Mouse (Mus musculus): ENCODE measurements around the gene Slc25a21.

The Slc25a21 gene

GRCm38 (mm10) chr12:57016845-57017244 is 180.4 kb downstream of the Slc25a21 start:
- DNase-seq (ENCODE audit: low read depth, low spot score), result no peak

- no peak for DNase-seq (ENCODE audit: low read depth, low spot score)
These were observed 180.9 kb downstream of the Slc25a21 start for GRCm38 (mm10) chr12:57016324-57016723.

- no peak for DNase-seq (ENCODE audit: low read depth, low spot score)
These were observed 188.3 kb downstream of the Slc25a21 start for GRCm38 (mm10) chr12:57009010-57009409.

GRCm38 (mm10) chr12:56986049-56986448 is 211.2 kb downstream of the Slc25a21 start:
- DNase-seq (ENCODE audit: low read depth, low spot score), result peak; percentile 28

DNA sequence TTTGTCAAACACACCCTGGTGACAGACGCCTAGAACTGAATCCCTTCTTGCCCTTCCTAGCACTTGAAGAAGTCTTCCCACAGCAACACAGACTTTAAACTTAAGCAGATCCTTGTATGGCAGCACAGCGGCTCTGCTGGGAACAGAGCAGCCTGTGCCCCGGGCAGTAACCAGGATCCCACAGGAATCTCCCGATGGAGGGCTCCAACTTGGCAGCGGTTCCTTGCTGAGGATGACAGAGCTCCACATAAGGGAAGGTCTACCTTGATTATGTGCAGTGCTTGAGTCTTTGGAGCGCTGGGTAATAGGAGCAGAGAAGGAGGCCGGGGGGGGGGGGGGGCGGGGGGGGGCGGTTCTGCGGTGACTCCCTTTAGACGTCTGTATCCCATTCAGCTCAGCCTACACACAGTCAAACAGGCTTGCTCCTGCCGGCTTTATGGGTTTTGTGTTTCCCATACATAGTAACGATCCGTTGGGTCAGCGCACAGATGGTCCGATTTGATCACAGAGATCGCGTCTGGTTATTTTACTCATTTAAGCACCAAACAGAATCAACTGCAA is 215.1 kb downstream of the Slc25a21 start:
- no peak for DNase-seq (ENCODE audit: low read depth, low spot score)

DNA sequence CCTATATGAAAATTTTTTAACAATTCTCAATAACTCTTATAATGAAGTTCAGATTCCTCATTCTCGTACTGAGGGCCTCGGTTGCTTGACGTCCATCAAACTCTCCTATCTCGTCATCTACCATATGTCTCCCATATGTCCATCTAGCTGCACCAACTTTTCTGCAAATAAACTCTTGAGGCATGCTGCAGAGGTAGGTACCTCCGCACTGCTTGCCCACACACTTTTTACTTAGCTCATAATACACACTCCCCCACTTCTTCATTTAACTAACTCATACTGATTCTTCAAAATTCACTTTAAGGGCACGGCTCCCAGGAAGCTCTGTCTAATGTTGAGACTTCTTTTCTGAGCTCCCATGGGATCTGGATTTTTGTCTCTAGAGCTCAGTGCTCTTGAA is 222.0 kb downstream of the Slc25a21 start:
- no peak for DNase-seq (ENCODE audit: low read depth, low spot score)

GRCm38 (mm10) chr12:56963236-56963635 is 234.0 kb downstream of the Slc25a21 start:
- no peak for DNase-seq (ENCODE audit: low read depth, low spot score)

DNA sequence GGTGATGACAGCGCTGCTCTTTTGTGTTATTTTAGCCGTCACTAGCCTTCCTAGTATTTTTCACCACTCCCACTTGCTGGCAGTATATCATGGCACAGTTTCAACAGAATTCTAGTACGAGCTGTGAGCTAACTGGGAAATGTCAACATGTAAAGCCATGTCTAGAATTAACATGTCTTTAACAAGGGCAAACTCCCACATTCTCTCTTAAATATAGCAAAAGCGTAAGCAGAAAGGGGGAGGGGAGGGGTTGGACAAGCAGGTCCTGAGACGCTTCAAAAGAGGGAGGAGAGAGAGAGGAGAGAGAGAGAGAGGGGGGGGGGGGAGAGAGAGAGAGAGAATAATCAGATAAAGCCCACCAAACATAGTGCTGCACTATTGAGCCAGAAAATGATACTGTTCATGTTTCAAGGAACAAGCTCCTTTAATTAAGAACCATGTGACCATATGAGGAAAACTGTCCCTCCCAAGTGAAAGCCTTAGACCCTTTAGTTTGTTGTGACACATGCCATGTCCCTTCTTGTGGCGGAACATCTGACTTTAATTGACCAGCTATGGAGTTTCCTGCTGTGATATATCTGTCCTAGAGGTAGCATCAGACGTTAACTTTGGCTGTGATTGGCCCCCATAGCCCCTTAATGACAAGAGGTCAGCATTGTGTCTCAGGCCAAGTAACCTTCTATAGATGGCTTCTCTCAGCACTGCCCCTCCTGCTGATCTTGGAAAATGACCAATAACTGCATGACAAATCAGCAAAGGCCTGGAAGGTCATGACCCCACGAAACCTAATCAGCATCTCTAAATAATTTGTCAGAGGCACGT is 237.8 kb downstream of the Slc25a21 start:
- no peak for DNase-seq (ENCODE audit: low read depth, low spot score)

DNA sequence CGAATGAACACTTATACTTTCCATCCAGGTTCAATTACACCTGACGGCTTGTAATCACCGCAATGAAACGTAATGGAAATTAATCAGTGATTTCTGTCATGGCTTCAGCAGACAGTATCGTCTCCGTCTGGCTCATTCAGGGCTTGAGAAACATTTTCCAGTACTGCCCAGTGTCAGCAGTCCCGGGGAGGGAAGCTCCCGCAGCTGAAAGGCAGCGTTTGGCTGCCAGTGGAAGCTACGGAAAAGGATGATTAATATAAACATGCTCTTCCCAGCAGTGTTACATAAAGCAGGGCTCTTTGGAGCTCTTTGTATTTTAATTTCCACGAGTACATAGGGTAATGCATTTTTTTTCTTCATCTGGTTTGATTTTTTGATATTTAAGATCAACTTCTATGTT is 239.0 kb downstream of the Slc25a21 start:
- DNase-seq (ENCODE audit: low read depth, low spot score), result no peak

- DNase-seq (ENCODE audit: low read depth, low spot score), result no peak
These were observed 245.3 kb downstream of the Slc25a21 start for GRCm38 (mm10) chr12:56951749-56952657.

DNA sequence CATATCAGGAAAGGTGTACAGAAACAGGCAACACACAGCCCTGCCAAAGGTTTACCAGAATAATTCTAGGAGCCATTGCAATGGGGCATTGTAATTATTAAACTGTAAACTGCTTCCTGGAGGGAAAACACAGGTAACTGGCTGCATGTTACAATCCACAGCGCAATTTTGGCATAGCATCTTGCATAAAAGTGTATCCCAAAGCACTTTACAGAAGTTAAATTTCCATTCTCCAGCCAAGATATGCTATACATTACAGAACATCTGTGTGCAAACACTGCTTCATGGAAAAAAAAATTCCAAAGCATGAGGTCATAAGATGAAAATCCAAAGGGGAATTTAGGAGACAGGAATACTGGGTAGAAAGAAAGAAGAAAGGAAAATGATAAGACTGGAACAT is 253.0 kb downstream of the Slc25a21 start:
- no peak for DNase-seq (ENCODE audit: low read depth, low spot score)

- no peak for DNase-seq (ENCODE audit: low read depth, low spot score)
These were observed 256.4 kb downstream of the Slc25a21 start for GRCm38 (mm10) chr12:56940861-56941260.

DNA sequence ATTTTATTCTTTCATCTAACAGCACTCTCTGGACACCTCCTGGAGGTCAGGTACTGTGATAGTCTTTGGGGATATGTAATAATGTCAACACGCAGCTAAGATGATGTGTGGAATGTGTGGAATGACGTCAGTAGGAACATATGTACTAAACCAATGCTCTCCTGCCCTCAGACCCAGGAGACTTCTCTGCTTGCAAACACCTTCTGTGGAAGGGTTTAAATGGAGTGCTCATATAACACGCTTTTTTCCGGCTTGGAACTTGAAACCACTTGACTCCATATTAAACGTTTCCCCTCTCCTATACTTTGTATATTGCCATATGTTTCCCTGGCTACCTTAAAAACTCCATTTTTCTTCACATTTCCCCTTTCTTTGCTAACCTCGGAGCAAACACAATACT is 279.1 kb downstream of the Slc25a21 start:
- DNase-seq (ENCODE audit: low read depth, low spot score), result no peak

DNA sequence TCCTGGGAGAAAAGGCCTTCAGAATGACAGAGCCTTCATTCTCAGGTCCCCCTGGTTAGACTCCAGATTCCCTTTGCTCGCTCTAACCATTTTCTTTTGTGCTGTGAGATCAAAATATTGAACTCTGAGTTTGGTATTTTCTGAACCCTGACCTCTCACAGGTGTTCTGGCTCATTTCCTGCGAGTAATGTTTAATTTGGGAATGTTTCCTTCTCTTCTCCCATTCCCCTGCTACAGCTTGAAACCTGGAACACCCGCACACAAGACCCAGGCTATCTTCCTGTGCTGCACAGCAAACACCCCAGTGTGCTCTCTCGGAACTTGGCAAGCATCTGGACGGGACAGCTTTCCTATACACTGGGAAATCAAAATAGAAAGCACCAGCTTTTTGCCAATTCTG is 290.8 kb downstream of the Slc25a21 start:
- DNase-seq (ENCODE audit: low read depth, low spot score), result no peak

DNA sequence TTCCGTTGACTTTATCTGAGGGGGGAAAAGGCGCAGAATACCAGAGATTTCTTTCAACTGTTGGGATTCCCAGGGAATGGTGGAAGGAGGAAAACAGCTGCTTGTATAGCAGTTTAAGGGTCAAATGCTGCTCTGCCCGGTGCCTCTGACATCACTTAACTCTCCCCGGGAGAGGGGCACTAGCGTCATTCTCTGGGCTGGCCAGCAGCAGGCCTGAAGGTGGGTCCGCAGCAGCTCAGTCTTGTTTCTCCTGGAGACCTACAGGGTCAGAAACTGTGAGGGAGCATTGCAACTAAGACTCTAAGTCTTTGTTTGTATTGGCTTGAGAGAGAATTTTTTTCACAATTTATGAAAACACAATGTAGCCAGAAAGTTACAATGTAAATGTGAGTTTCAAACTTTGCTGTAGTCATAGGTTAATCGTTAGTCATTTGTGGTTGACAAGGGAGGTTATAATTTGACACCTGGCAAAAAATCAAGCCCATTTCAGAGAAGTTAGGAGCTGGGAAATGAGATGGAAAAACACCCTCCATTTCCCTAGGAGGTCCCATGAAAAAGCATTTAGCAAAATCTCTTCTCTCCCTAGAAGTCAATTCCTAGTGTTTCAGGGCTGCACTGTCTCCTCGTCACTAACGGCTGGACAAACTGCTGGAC is 291.5 kb downstream of the Slc25a21 start:
- DNase-seq (ENCODE audit: low read depth, low spot score), result no peak

DNA sequence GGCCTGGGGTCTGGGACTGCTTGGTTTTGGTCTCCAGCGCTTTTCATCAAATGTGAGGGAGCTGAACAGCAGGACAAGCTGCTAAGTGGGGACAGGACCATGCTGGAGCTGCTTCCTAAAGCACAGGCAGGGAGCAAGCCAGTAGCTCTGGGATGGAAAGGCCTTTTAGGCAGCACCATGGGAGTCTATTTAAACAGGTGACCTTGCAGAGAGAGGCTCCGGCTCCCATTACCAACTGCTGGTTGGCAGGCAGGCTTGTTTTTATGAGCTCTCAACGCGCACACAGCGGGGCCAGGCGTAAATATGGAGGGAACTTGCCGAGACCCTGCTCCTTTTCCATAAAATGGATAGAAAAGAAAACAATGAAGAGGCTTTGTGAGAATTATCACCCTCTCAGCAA is 292.1 kb downstream of the Slc25a21 start:
- no peak for DNase-seq (ENCODE audit: low read depth, low spot score)

- no peak for DNase-seq (ENCODE audit: low read depth, low spot score)
These were observed 294.4 kb downstream of the Slc25a21 start for GRCm38 (mm10) chr12:56902774-56903456.

DNA sequence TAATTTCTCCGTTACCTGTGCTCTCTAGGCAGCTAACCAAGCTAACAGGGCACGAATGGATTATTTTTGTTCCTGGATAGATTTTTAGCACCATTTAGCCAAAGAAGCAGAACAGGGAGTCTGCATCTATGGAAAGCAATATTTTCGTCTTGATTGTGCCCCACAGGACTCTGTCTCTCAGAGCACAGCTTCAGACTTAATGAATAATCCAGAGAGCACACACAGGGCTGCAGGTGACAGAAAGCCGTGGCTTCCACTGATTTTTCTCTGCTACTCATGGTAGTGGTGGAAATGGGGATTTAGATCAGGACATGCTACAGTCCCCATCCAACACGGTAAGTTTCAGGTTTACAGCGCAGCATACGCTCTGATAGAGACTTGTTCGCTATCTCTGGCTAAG is 299.3 kb downstream of the Slc25a21 start:
- no peak for DNase-seq (ENCODE audit: low read depth, low spot score)

DNA sequence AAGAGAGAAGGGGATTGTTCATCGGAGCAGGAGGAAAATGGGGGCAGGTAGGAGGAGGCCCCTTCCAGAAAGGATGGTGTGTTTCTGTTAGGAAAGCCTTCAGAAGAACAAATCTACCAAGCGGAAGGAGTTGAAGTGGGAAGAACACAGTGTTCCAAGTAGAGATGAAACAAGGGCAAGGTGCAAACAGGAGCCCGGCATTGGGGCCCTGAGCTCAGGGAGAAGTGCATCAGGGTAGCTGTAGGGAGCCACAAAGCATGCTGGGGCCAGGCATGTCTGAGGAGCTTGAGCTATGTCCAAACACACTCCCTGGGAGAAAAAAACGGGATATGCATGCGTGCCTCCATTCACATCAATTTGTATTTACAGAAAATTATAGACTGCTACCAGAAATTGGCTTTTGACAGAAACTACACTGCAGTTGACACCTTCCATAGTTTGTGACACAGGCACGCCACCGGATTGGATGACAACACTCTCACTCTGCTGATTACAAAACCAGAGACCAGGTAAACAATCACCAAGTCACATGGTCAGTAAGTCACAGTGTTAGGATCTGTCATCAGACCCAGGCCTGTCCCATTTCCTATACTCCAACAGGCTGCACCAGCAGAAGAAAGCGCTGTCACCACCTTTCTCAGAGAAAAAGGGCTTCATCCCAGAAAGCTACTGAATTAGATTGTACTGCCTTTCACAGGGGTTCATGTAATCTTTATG is 299.9 kb downstream of the Slc25a21 start:
- no peak for DNase-seq (ENCODE audit: low read depth, low spot score)

- DNase-seq (ENCODE audit: low read depth, low spot score), result no peak
These were observed 302.3 kb downstream of the Slc25a21 start for GRCm38 (mm10) chr12:56894963-56895362.

Measured in A20 (cell line).